Mouse (Mus musculus): ENCODE results near the gene Olfr835. TPM values are rescaled to one million over a fixed set of nuclear protein-coding genes. Genes with fewer than 3 reads are reported as not detected.

Gene Olfr835
- not detected in 2 replicates for polyA plus RNA-seq (2015; fragmentation: Nextera tagmentation; extraction: Ambion mirVana)

GRCm38 (mm10) chr9:19032435-19032834 lies at the start of gene Olfr835:
Gene Olfr835 (plus strand): TSS chr9:19032735.
- H3K9me3 ChIP-seq: no peaks in the 10 kb centered on the region; the same call in 1 of the 2 replicates
- no peak within 1 kb of the TSS for H3K27ac ChIP-seq
- no peak for ATAC-seq (ENCODE audit: borderline replicate concordance, extremely low read depth, low FRiP score, low TSS enrichment)
- H3K4me2 ChIP-seq: no peak within 1 kb of the TSS
- 50% methylated on average over 1 of the region's 1 CpGs for WGBS
- H3K4me3 ChIP-seq: no peak within 1 kb of the TSS
- H3K9ac ChIP-seq: no peak within 1 kb of the TSS
- no peaks in the 10 kb centered on the region for H3K4me1 ChIP-seq
- H3K27me3 ChIP-seq: no peaks in the 10 kb centered on the region
- H3K36me3 ChIP-seq: no peaks in the 10 kb centered on the region

DNA sequence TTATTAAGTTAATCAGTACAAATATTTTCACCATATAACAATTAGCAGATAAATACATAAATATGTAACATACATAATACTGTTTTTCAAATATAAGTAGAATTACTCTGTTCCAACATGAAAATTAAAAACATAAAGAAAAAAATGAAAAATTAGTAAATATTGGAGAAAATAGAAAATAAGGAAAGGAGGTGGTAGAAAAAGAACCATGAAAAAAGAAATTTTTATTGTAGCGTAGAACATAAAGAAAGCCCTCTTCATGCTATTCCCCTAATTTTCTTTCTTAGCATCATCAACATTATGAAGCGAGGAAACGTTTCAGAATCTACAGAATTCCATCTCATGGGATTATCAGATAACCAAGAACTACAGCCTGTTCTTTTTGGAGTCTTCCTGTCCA lies 44.8 kb upstream of the Olfr835 start, which contains the start of gene Olfr834:
Gene Olfr834, plus strand, starts transcription at position 301 of the 400 bp plus-strand sequence.
- no peaks in the 10 kb centered on the region for H3K4me1 ChIP-seq
- no peak within 1 kb of the TSS for H3K4me3 ChIP-seq
- no peaks in the 10 kb centered on the region for H3K27me3 ChIP-seq
- H3K4me2 ChIP-seq: no peak within 1 kb of the TSS
- H3K9ac ChIP-seq: no peak within 1 kb of the TSS
- 78% methylated on average over 3 of the region's 3 CpGs for WGBS
- H3K36me3 ChIP-seq: no peaks in the 10 kb centered on the region
- no peak within 1 kb of the TSS for H3K27ac ChIP-seq
- ATAC-seq (ENCODE audit: borderline replicate concordance, extremely low read depth, low FRiP score, low TSS enrichment): no peak
- H3K9me3 ChIP-seq: no peaks in the 10 kb centered on the region

DNA sequence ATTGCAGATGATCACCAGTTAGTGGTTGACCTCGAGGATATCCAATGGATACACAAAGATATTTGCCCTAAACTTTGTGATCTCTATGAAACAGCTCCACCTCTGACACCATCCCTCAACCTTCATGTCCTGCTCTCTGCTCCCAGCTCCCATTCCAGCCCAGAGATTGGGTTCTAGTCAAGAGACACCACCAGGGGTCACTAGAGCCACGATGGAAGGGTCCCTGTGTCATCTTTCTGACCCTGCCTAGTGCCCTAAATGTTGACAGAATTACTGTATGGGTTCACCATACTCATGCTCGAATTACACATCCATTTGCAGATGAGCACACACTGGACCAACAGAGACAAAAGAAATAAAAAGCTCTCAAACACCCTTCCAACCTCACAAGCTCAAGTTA lies 52.5 kb downstream of the Olfr835 start:
- no peak overlapping the region for H3K4me3 ChIP-seq
- H3K27ac ChIP-seq: no peak overlapping the region
- H3K27me3 ChIP-seq: no peaks in the 10 kb centered on the region
- no peak overlapping the region for H3K9ac ChIP-seq
- ATAC-seq (ENCODE audit: borderline replicate concordance, extremely low read depth, low FRiP score, low TSS enrichment): no peak
- H3K4me1 ChIP-seq: no peaks in the 10 kb centered on the region
- 37% methylated on average over 3 of the region's 3 CpGs for WGBS
- H3K4me2 ChIP-seq: no peak overlapping the region
- no peaks in the 10 kb centered on the region for H3K36me3 ChIP-seq
- no peaks in the 10 kb centered on the region for H3K9me3 ChIP-seq

Other genes starting within 250 kb of the Olfr835 start
- not detected in 2 replicates for gene Olfr828, start 213.2 kb upstream of the Olfr835 start, polyA plus RNA-seq (2015; fragmentation: Nextera tagmentation; extraction: Ambion mirVana)
- not detected in 2 replicates for gene Olfr829, start 177.8 kb upstream of the Olfr835 start, polyA plus RNA-seq (2015; fragmentation: Nextera tagmentation; extraction: Ambion mirVana)
- not detected in 2 replicates for gene Olfr830, start 158.0 kb upstream of the Olfr835 start, polyA plus RNA-seq (2015; fragmentation: Nextera tagmentation; extraction: Ambion mirVana)
- gene Olfr832, start 95.6 kb upstream of the Olfr835 start, polyA plus RNA-seq (2015; fragmentation: Nextera tagmentation; extraction: Ambion mirVana): not detected in 2 replicates
- not detected in 2 replicates for gene Olfr834, start 44.7 kb upstream of the Olfr835 start, polyA plus RNA-seq (2015; fragmentation: Nextera tagmentation; extraction: Ambion mirVana)
- not detected in 2 replicates for gene Olfr836, start 87.6 kb downstream of the Olfr835 start, polyA plus RNA-seq (2015; fragmentation: Nextera tagmentation; extraction: Ambion mirVana)
- gene Olfr837, start 103.6 kb downstream of the Olfr835 start, polyA plus RNA-seq (2015; fragmentation: Nextera tagmentation; extraction: Ambion mirVana): not detected in 2 replicates
- not detected in 2 replicates for gene Olfr839-ps1, start 144.6 kb downstream of the Olfr835 start, polyA plus RNA-seq (2015; fragmentation: Nextera tagmentation; extraction: Ambion mirVana)
- gene Olfr843, start 219.3 kb downstream of the Olfr835 start, polyA plus RNA-seq (2015; fragmentation: Nextera tagmentation; extraction: Ambion mirVana): not detected in 2 replicates